Mouse (Mus musculus): Measurements from ENCODE around the gene Grik2.
"Not testable (repeated sequence)": the region's sequence is repeated elsewhere in the genome, so short reads cannot be mapped to it uniquely, and the experiment has no call there.

Gene Grik2

DNA sequence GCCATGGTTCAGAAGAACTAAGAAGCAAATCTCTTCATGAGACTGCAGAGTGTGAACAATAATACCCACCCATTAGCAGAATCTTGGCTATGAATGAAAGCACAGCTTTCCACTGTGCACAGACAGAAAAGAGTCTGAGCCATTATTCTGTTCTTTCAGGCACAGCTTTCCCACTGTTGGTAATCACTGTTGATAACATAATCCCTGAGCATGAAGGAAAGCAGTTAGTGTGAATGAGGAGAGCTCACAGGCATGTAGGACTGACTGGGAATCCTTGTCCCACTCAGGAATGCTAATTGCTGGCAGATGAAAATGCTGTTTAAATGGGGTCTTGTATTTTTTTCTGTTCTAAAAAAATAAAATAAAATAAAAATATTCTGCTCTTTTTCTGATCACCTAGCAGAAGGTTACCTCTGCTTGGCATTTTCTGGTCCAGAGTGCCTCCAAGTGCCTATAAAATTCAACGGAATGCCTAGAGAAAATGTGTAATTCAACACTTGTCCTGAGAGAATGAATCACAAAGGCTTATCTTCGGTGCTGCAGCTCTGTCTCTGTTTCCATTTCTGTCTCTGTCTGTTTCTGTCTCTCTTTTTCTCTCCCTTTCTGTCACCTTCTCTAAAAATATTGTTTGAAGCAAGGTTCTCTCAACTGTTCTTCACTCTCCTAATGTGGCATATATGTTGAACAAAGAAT is 532.2 kb downstream of the Grik2 start:
- DNase-seq = no peak

DNA sequence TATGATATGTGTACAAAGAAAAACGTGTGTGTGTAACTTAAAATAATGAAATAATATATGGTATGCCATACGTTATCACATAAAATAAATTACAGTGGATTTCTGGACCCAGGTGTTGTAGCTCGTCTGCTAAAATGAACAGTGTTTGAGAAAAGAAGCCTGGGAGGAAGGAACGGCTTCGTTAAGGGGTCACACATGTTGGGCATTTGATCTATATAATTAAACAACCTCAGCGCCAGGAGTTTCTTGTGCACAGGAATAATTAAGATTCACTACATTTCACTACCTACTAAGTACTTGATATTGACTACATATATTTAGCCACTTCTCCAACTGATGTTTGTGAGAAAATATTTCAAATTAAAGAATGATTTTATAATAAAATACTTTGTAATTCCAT is 551.2 kb downstream of the Grik2 start:
- DNase-seq = not testable (repeated sequence)

DNA sequence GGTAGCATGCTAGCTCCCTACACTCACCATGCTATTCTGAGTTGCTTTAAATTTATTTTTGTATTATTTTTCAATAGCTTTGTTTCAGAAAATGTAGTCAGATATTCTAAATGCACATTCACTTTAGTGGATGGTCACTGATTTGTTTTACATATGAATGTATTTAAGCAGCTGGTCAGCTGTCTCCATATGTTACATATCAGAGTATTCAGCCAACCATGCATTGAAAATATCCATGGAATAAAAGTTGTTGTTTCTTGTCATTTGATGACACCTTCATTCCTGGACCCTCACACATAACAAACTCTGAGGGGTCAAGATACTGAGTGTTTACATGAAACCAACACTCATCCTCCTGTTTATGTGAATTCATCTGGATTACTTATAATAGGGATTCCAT is 551.7 kb downstream of the Grik2 start:
- not testable (repeated sequence) for DNase-seq

DNA sequence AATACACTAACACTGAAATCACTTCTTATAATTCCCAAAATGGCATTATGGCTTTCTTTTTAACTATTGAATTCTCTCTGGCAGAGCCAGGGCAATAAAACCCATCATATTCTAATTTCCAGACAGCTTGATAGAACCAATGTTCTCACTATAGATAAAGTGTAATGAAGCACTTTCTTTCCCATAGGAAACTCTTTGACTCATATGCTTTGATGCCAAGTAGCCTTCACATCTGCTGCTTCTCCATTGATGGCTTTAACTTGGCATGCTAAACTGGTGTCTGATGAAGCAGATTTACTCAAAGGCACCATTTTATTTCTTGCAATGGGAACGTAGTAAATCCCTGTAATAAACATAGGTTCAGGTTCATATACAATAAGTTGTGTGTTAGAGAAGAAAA is 568.5 kb downstream of the Grik2 start:
- DNase-seq = no peak

DNA sequence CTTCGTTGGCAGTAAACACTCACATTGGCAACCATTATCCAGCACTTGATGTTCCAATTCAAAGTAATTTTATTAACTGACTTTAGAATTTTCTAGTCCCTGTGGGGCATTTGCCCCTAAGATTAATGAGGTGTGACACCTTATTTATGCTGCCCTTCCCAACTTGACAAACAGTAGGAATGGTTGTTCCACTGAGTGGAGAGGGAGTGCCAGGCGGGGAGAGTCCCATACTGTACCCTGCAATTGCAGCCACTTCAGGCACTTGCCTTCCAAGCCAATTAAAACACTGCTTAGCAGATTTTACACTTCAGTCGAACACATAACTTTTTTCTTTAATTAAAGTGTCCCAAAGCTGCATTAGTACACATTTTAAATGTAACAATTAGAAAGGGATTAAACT is 568.9 kb downstream of the Grik2 start:
- DNase-seq = no peak

DNA sequence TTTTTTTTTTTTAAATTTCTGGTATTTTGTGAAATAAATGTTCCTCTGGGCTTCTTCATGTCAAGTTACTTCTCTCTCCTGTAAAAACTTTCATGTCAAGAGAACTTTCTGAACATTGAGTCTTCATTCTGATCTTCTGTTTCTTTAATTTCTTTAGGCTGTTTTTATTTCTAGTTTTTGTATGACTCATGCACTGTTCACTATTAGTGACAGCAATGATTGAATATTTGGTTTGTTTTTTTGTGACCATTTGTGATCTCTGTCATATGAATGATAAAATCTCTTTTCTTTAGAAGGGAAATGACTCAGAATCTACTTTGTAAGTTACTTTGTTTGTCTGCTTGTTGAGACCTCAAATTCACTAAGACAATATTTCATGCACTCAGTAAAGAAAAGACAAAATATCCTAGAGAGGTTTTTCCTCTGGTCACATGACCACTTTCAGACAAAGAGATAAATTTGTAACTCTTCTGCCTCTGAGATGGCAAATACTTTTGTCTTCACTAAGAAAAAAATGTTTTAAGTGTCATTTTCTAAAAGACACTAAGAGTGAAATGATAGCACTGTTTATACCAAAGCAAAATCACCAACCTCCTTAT is 596.7 kb downstream of the Grik2 start:
- DNase-seq = no peak

DNA sequence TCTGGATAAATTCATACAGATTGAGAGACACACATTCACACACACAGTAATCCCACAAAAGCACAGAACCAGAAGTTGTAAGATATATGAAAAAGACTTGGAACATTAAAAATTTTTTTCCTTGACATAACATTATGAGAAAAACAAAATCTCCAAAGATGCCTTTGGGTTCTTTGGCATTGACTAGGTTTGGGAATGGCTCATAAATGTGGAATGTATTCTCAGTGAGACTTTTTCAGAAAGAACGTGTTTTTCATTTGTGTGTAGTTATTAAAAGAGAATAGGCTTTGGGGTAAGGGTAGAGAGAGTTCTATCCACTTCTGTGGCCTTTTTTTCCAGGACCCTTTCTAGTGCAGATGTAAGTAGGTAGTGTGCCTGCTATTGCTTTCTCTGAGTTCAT is 597.3 kb downstream of the Grik2 start:
- DNase-seq = no peak

DNA sequence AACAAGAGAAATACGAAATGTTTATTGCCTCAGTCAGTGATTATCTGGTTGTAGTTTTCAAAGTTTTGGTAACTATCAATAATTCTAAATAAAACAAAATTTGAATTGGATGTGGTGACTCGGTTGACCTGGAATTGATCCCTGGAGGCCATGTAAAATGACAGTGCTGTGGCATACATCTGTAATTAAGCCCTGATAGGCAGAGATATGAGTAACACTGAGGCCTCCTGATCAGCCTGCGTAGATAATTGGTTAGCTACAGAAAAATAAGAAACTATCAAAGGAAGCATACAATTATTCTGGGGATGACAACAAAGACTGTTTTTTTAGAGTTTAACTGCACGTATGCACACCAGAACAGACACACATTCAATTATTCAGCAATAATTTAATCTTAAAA is 634.4 kb downstream of the Grik2 start:
- no peak for DNase-seq

DNA sequence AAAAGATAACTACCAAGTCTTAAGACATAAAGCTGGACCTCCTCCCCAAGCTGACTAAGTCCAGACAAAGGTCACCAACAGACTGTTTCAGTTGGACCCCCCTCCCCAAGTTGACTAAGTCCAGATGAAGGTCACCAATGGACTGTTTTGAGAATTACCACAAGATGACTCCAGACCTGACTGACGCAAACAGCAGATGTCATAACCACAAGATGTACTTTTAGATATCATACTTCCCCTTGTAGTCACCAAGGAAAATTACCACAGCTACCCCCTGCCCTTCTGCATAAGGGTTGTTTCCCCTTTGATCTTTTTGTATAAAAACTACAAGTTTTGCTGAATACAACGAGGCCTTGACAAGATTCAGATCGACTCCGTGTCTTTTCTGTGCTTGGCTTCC is 637.1 kb downstream of the Grik2 start:
- DNase-seq = not testable (repeated sequence)

DNA sequence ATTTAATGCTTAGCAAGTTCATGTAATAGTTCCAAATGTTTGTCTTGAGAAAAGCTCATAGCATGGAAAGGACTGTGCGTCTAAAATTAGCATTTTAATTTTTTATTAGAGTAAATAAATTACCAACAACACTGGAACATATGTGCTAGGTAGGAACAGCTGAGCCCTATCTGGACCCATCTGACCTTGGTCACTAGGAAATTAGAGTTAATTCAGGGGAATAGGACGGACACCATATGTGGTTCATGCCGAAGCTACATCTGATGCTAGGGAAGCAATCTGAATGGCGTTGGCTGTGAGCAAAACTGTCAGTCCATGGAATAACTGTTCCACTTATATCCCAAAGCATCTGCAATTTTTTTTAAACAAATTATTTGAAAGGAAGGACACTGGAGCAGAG is 638.9 kb downstream of the Grik2 start:
- DNase-seq = peak; percentile 51

DNA sequence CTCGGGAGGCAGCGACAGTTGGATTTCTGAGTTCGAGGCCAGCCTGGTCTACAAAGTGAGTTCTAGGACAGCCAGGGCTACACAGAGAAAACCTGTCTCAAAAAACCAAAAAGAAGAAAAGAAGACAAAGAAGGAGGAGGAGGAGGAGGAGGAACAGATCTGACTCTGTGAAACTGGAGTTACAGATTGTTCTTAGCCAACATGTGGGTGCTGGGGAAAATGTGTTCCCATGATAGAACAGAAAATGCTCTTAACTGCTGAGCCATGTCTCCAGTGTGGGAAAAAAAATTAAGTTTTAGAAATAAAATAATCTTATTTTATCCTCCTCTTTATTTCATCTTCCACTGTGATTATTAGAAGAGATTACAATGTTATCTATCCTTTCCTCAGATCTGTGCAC is 645.9 kb downstream of the Grik2 start:
- no peak for DNase-seq

DNA sequence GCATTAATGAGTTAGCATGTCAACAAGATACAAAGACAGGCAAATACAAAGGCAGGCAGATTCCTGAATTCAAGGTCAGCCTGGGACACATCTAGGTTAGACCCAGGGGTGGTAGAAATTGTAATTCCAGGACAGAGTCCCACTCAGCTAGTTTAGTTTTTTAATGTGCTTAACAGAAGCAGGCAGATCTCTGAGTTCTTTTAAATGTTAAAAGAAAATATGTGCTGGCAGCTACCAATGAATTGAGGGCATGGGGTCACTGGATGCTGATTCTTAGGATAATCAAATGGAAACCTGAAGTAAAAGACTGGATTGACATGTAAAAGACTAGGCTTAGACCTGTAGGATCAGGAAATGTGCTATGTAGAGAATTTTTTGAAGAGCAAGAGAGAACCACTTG is 651.8 kb downstream of the Grik2 start:
- no peak for DNase-seq

DNA sequence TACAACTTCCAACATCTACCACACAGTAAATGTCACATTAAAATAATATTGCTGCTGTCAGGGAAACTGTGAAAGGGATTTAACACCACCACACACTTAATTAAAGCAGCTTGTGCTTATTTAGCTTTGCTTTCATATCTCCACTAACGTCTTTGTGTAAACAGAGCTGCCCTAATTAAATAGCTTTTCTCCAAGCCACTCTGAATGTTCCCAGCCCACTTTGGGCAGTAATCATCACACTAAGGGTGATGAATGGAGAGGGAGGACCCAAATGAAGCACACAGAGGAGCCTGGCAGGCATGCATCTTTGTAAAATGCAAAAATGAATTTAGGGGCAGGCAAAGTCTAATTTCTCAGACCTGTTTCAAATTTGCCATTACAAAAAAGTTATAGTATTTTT is 657.3 kb downstream of the Grik2 start:
- DNase-seq = no peak

DNA sequence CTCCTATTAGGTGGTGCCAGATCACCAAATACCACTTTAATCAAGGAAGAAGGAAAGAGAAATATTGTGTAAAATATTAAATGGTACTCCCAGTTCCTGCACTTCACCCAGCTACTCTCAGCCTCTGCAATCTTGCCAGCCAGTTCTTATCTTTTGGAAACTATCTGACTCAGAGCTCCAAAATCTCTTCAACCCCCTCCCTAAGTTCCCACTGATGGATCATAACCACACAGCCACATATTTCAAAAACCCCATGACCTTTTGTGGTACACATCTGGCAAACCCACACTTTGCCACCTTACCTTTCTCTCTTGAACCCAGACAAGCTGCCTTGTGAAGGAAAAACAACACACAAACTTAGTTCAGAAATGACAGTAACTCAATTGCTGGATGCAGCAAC is 738.2 kb downstream of the Grik2 start:
- DNase-seq = no peak

DNA sequence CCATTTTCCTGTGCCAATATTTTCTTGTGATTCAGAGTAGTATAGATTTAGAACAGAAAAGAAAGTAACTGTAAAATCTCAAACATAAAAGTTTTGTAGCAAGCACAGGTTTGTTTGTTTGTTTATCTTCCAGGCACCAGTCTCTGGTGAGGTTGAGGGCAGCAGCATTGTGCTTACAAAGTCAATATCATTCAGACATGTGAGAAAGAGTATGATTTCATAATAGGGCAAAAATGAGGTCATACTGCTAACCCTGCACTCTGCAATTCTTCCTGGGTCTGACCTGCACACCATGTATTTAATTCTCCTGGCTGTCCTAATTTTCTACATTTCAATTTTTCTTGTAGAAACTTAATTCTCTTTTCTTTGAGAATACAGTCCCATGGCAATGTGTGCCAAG is 739.2 kb downstream of the Grik2 start:
- DNase-seq = no peak
